Mouse (Mus musculus) cerebellum, adult 2 months (tissue): ENCODE data around the gene Apoa2.

Experiments used
- CTCF ChIP-seq: fragments of 200-500 bp; IDR thresholded peaks from 2 replicates; pipeline ENCODE4 v1.5.1; 2011; ENCODE audit warnings: low read depth, mild to moderate bottlenecking, control low read depth, low read length, moderate library complexity, borderline replicate concordance; ENCODE audit not compliant: insufficient read depth
- POLR2A ChIP-seq: fragments of 200-500 bp; IDR thresholded peaks from 2 replicates; pipeline ENCODE4 v1.6.1; 2011; ENCODE audit warnings: low read length, control low read depth, borderline replicate concordance; ENCODE audit not compliant: insufficient read depth

DNA sequence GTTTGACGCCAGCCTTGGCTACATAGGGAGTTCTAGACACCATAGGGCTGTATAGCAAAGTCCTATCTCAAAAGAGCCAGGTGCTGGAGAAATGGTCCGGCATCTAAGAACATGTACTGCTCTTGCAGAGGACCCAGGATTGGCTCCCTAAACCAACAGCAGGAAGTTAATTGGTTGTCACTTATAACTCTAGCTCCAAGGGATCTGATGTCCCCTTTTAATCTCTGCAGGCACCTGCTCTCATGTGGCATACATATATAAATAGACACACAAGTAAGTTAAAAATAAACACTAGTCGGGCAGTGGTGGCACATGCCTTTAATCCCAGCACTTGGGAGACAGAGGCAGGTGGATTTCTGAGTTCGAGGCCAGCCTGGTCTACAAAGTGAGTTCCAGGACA is 10.9 kb downstream of the Apoa2 start:
- TF ChIP-seq POLR2A = no peak
- TF ChIP-seq CTCF = no peak
